Mouse (Mus musculus) G1E (cell line): ENCODE results near the gene Pcgf6. TPM values are rescaled to one million over a fixed set of nuclear protein-coding genes. Genes with fewer than 3 reads are reported as not detected.
A peak's percentile ranks its signal among the peaks of the same experiment; 100 is the strongest.
"Not testable (repeated sequence)": the region's sequence is repeated elsewhere in the genome, so short reads cannot be mapped to it uniquely, and the experiment has no call there.

Experiments
- ATAC-seq: 2 replicates; pipeline ENCODE4 v1.8.0; 2016; ENCODE audit warnings: mild to moderate bottlenecking; ENCODE audit not compliant: insufficient number of reproducible peaks, poor library complexity, low FRiP score, severe bottlenecking; ENCODE audit errors: extremely low read depth
- DNase-seq: peaks from one replicate; pipeline ENCODE4 v3.0.0; 2012; ENCODE audit warnings: low spot score
- H3K27me3 ChIP-seq: 2 replicates; pipeline ENCODE4 v1.6.1; 2012; ENCODE audit warnings: mild to moderate bottlenecking, low read length, inconsistent platforms; ENCODE audit not compliant: insufficient read depth
- H3K36me3 ChIP-seq: replicated peaks from 2 replicates; pipeline ENCODE3; 2012; ENCODE audit warnings: mild to moderate bottlenecking, inconsistent platforms
- H3K4me1 ChIP-seq: 2 replicates; pipeline ENCODE4 v1.6.1; 2012; ENCODE audit warnings: low read depth, low read length, inconsistent platforms, mixed read lengths; ENCODE audit not compliant: insufficient read depth
- H3K4me3 ChIP-seq: 2 replicates; pipeline ENCODE4 v1.5.1; 2012; ENCODE audit warnings: low read depth, mild to moderate bottlenecking, inconsistent platforms, low read length, moderate library complexity, mixed read lengths
- H3K9me3 ChIP-seq: replicated peaks from 2 replicates; pipeline ENCODE4 v1.6.1; 2012; ENCODE audit warnings: inconsistent platforms
- CTCF ChIP-seq: IDR thresholded peaks from 2 replicates; pipeline ENCODE4 v1.5.1; 2012; ENCODE audit warnings: low read depth, low read length, inconsistent platforms, mixed read lengths
- GATA1 ChIP-seq: IDR thresholded peaks from 2 replicates; pipeline ENCODE4 v1.6.1; 2012; ENCODE audit warnings: borderline replicate concordance, low read length, inconsistent platforms, mixed read lengths
- GATA2 ChIP-seq: IDR thresholded peaks from 2 replicates; pipeline ENCODE4 v1.6.1; 2012; ENCODE audit warnings: low read depth, low read length, inconsistent platforms, borderline replicate concordance
- POLR2AphosphoS5 ChIP-seq: IDR thresholded peaks from 2 replicates; pipeline ENCODE4 v1.6.1; 2012; ENCODE audit warnings: low read depth, low read length, inconsistent platforms; ENCODE audit not compliant: insufficient replicate concordance
- TAL1 ChIP-seq: conservative IDR thresholded peaks from 2 replicates; pipeline ENCODE4 v1.6.1; 2012; ENCODE audit warnings: low read depth, low read length, inconsistent platforms, mixed read lengths
- polyA plus RNA-seq: library from polyadenylated mRNA; stranded (reverse); fragments of >175 nt; gene quantifications from 2 replicates; pipeline ENCODE4 v1.2.3, GENCODE M21; 2012
- total RNA-seq, 2 experiments: library from RNA; stranded (forward) in 1 of 2; stranded (reverse) in 1 of 2; fragments of 200-1000 nt in 1 of 2; fragments of >200 nt in 1 of 2; fragmentation: Nextera tagmentation in 1 of 2; gene quantifications; 2 replicates each; pipeline ENCODE4 v1.2.3; 2014 to 2017

The Pcgf6 gene
- total and polyA plus RNA-seq, 3 experiments, result 14.7 to 22.7 (median 16.9) TPM

GRCm38 (mm10) chr19:46991145-46991544 is 59.6 kb downstream of the Pcgf6 start:
- ATAC-seq (no peak), DNase-seq (peak; percentile 65)
- Histone ChIP-seq H3K9me3 (no peaks in the 10 kb centered on the region), H3K36me3 (no peaks in the 10 kb centered on the region), H3K4me3 (no peak overlapping the region), H3K27me3 (peaks cover 7% of the 10 kb centered on the region; the same call in 1 of the 2 replicates), H3K4me1 (peaks cover 55% of the 10 kb centered on the region)
- no peak for TF ChIP-seq GATA1
- TF ChIP-seq CTCF, result peak; percentile 85

GRCm38 (mm10) chr19:46990625-46991024 is 60.1 kb downstream of the Pcgf6 start:
- H3K4me1 ChIP-seq, result peaks cover 58% of the 10 kb centered on the region
- H3K36me3 ChIP-seq, H3K4me3 ChIP-seq, DNase-seq, ATAC-seq, H3K27me3 ChIP-seq, H3K9me3 ChIP-seq: not testable (repeated sequence)

- Histone ChIP-seq H3K4me1 (peaks cover 63% of the 10 kb centered on the region), H3K4me3 (peak overlapping the region; percentile 61; the same call in 1 of the 2 replicates), H3K9me3 (no peaks in the 10 kb centered on the region), H3K36me3 (no peaks in the 10 kb centered on the region), H3K27me3 (peaks cover 6% of the 10 kb centered on the region; the same call in 1 of the 2 replicates)
- TF ChIP-seq CTCF, result no peak
- no peak for TF ChIP-seq GATA1
- no peak for TF ChIP-seq TAL1
- TF ChIP-seq GATA2, result no peak
- TF ChIP-seq POLR2AphosphoS5, result no peak
- DNase-seq (no peak), ATAC-seq (no peak)
These were observed 60.6 kb downstream of the Pcgf6 start for GRCm38 (mm10) chr19:46990153-46990518.

GRCm38 (mm10) chr19:46989479-46990152 is 61.1 kb downstream of the Pcgf6 start:
- no peak for TF ChIP-seq CTCF
- no peak for TF ChIP-seq GATA2
- TF ChIP-seq POLR2AphosphoS5, result no peak
- TF ChIP-seq TAL1, result no peak
- no peak for TF ChIP-seq GATA1
- peak overlapping the region; percentile 61; the same call in 1 of the 2 replicates for H3K4me3 ChIP-seq
- no peaks in the 10 kb centered on the region for H3K36me3 ChIP-seq
- H3K4me1 ChIP-seq, result peaks cover 68% of the 10 kb centered on the region
- ATAC-seq (no peak), DNase-seq (no peak)
- peaks cover 3% of the 10 kb centered on the region; the same call in 1 of the 2 replicates for H3K27me3 ChIP-seq
- no peaks in the 10 kb centered on the region for H3K9me3 ChIP-seq

- Histone ChIP-seq H3K4me3 (peak overlapping the region; percentile 62; the same call in 1 of the 2 replicates), H3K27me3 (no peaks in the 10 kb centered on the region), H3K9me3 (no peaks in the 10 kb centered on the region), H3K36me3 (no peaks in the 10 kb centered on the region), H3K4me1 (peaks cover 76% of the 10 kb centered on the region)
- ATAC-seq (peak; percentile 79), DNase-seq (peak; percentile 74)
- no peak for TF ChIP-seq GATA1
- TF ChIP-seq TAL1, result peak; percentile 78
These were observed 62.2 kb downstream of the Pcgf6 start for GRCm38 (mm10) chr19:46988231-46989087.

- Histone ChIP-seq H3K4me3 (peak overlapping the region; percentile 60; the same call in 1 of the 2 replicates), H3K27me3 (no peaks in the 10 kb centered on the region), H3K36me3 (no peaks in the 10 kb centered on the region), H3K4me1 (peaks cover 84% of the 10 kb centered on the region), H3K9me3 (no peaks in the 10 kb centered on the region)
- no peak for ATAC-seq
- no peak for DNase-seq
- TF ChIP-seq GATA2, result no peak
- TF ChIP-seq POLR2AphosphoS5, result no peak
- TF ChIP-seq GATA1, result no peak
- TF ChIP-seq CTCF, result no peak
- TF ChIP-seq TAL1, result no peak
These were observed 63.1 kb downstream of the Pcgf6 start for GRCm38 (mm10) chr19:46987646-46988045.
